Mouse (Mus musculus) brain, embryonic 14.5 days (tissue): ENCODE data around the gene Ggt5. TPM values are rescaled to one million over a fixed set of nuclear protein-coding genes. Genes with fewer than 3 reads are reported as not detected.

Experiments
- DNase-seq: peaks from one replicate; pipeline ENCODE4 v3.0.0-alpha.2; 2011; ENCODE audit warnings: low read depth
- CTCF ChIP-seq: fragments of 200-500 bp; IDR thresholded peaks from 2 replicates; pipeline ENCODE4 v1.5.1; 2012; ENCODE audit warnings: inconsistent platforms, mild to moderate bottlenecking, moderate library complexity, borderline replicate concordance; ENCODE audit not compliant: insufficient read depth, insufficient read length; ENCODE audit errors: extremely low read depth
- POLR2A ChIP-seq: fragments of 200-500 bp; IDR thresholded peaks from 2 replicates; pipeline ENCODE4 v1.6.1; 2012; ENCODE audit warnings: mild to moderate bottlenecking, inconsistent platforms, borderline replicate concordance; ENCODE audit not compliant: poor library complexity, insufficient read depth, insufficient read length, severe bottlenecking; ENCODE audit errors: extremely low read depth
- polyA plus RNA-seq: library from polyadenylated mRNA; depleted of rRNA; stranded (reverse); fragments of >200 nt; gene quantifications from 2 replicates; pipeline ENCODE4 v1.2.3, GENCODE M21; 2012

The Ggt5 gene
- polyA plus RNA-seq, 1 experiment: 5.2 TPM

DNA sequence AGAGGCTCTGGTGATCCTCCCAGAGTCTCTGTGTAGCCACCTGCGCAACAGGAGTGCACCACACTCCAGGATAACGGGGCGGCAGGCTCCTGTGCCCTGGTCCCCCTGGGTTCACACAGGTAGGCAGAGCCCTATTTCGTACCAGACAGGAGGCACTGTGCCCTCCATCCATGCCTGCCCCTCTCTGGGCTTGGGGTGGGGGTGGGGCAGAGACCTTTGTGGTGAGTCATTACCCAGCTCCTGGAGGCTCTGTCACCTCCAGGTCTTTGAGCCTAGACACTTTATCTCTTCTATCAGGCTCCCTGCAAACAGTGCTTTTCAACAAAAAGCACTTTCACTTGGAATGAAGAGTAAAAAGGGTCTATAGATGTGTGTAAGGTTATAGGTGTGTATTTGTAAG lies 20.3 kb upstream of the Ggt5 start:
- DNase-seq: no peak
- TF ChIP-seq CTCF (no peak), POLR2A (no peak)

DNA sequence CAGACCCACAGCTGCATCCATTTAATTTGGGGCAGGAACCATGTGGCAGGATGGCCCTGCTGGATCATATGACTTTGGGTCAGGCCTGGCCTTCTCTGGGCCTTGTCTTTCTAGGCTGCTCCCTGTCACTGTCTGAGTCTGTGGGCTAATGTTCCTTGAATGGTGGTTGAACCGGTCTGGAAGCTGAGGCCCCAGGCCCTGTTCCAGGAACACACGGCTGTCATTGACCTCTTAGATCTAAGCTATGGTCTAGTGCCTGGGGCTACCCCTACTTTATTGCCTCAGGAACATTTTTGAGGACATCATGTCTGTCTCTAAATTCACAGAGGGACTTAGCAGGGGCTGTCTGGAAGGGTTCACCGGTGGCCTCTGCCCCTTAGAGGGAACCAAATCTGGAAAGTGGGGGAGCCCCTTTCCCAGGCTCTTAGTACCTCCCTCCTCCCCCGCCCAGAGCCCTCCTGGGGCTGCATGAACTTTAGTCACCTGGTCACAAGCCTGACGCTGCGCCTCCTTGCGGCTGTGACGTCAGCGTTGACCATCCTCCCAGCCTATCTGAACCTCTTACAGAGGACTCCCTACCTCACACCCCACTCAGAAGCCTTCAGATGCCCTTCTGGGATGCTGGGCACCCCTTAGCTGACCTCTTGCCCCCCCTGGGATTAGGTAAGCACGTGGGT lies 18.0 kb upstream of the Ggt5 start:
- DNase-seq: no peak
- no peak for TF ChIP-seq CTCF
- TF ChIP-seq POLR2A: no peak

- no peak for TF ChIP-seq POLR2A
- DNase-seq: no peak
These were observed 17.2 kb upstream of the Ggt5 start for GRCm38 (mm10) chr10:75571937-75572336.

DNA sequence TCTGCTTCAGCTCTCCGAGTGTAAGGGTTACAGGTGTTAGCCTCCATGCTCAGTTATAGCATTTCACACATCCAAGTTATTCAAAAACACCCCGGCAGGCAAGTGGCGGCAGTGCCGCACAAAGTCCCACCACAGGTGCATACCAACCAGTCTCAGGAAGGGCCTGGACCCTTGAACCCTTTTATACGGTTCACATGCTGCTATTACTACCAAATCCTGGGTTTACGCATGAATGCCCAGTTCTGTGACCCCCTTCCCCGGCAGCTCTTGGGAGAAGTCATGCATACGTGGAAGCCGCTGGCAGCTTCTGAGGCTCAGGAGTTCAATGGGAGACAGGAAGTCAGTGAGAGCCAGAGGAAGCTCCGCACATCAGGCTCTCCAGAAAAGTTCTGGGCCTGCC lies 16.0 kb upstream of the Ggt5 start:
- DNase-seq: no peak
- no peak for TF ChIP-seq CTCF

- no peak for DNase-seq
- no peak for TF ChIP-seq POLR2A
These were observed 15.2 kb upstream of the Ggt5 start for GRCm38 (mm10) chr10:75573965-75574364.

DNA sequence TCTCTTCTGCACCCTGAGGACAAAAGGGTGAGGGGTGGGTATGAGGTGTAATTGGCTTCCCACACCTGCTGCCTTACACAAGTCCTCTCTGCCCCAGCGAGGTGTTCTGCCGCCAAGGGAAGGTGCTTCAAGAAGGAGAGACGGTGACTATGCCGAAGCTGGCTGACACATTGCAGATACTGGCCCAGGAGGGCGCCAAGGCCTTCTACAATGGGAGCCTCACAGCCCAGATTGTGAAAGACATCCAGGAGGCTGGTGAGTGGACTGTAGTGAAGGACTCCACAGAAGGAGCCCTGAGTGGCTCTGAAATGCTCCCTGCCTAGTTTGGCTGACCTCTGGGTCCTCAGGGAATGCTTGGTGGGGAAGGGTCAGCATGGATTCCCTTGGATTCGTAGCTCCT lies 10.0 kb upstream of the Ggt5 start:
- no peak for TF ChIP-seq POLR2A
- no peak for TF ChIP-seq CTCF
- DNase-seq: no peak

DNA sequence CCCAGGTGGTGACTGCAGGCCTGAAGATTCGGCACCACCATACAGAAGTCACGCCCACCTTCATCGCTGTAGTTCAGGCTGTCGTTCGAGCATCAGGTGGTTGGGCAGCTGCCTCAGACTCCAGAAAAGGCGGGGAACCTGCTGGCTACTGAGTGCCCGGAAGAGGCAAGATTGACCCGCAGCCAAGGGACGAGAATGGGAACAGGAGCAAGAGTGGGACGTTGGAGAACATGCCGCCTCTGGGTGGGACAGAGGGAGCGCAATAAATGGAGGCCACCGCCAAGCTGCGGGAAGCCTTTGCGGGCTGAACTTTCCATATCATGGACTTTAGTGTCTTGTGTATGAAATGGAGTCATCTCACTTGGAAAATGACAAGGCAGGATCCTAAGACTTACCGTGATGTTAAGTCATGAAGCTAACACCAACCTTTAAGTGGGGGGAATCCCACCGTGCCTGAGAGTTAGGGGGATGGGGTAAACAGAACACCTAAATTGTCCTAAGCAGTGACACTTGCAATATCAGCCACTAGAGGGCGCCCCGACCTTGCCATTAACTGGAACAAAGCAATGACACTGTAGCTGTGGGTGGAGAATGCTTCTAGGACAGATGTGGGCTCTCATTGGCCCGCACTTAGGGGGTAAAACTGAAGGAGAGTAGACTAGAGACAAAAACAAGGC lies 3.1 kb upstream of the Ggt5 start:
- peak; percentile 94 for DNase-seq
- TF ChIP-seq POLR2A: no peak
- TF ChIP-seq CTCF: peak; percentile 91

- no peak for TF ChIP-seq CTCF
- TF ChIP-seq POLR2A: no peak
- DNase-seq: no peak
These were observed 2.6 kb upstream of the Ggt5 start for GRCm38 (mm10) chr10:75586553-75586879.

DNA sequence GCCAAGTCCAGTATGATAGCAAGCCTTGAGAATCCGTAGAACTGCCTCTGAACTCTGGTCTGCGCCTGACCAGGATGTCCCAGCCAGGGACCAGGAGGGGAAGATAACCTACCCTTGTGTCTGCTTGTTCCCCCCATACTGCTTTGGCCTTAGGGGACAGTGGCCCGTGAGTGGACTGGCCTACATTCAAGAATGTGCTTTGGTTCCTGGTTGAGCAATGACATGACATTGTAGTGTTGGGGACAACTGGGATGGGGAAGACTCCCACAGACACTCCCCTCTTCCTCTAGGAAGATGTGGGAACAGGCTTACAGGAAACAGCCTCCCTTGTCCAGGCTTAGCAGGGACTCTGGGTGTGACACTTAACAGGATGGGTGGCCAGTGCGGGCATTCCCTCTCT lies 1.4 kb upstream of the Ggt5 start:
- no peak for TF ChIP-seq POLR2A
- no peak for TF ChIP-seq CTCF
- no peak for DNase-seq

- DNase-seq: no peak
These were observed 804 bp upstream of the Ggt5 start for GRCm38 (mm10) chr10:75588336-75588735.

DNA sequence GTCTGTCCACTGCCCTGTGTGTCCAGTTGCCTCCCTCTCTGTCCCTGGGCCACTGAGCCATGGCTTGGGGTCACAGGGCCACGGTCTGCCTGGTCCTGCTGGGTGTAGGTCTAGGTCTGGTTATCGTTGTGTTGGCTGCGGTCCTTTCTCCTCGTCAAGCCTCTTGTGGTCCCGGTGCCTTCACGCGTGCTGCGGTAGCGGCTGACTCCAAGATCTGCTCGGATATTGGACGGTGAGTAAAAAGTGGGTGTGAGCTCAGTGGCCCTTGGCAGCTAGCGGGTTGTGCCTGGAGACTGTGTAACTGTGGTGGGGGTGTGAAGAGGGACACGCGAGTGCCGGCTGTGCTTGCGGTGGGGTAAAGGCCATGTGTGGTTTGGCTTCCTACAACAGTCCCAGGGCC lies 511 bp downstream of the Ggt5 start:
- TF ChIP-seq CTCF (no peak), POLR2A (no peak)
- peak; percentile 26 for DNase-seq

More at GRCm38 (mm10) chr10:75588336-75588735, 804 bp upstream of the Ggt5 start:
- no peak for TF ChIP-seq POLR2A
- no peak for TF ChIP-seq CTCF

DNA sequence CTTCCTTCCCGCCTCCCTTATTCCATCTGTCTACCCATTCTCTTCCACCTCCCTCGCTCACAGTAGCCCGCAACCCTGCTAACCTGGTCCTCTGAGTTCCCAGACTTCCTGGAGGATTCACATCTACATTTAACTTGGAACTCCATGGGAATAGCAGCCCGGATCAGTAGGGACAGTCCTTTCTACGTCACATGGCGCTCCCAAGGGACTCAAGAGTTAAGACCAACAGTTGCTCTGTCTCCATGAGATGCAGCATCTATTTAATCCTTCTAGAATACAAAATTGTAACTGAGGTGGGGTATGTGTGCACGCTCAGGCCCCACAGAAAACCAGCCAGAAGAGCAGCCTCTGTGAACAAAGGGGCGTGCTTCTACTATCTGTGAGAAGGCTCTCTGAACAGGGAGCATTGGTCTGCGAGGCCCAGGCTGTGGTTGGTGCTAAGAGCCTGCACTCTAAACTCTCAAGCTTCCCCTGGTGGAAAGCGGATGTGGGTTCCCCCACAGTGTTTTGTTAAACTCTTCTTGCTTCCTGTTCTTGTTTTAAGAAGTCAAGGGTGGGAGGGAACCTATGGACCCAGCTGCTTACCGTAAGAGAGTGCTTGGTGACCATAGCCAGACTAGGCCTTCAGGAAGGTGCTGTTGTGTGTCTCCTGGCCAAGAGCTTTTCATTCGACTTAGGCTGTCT lies 2.2 kb downstream of the Ggt5 start:
- TF ChIP-seq CTCF: no peak
- no peak for TF ChIP-seq POLR2A
- DNase-seq: peak; percentile 15
